Mouse (Mus musculus) midbrain, embryonic 14.5 days (tissue): ENCODE results near the gene Pde10a. TPM values are rescaled to one million over a fixed set of nuclear protein-coding genes. Genes with fewer than 3 reads are reported as not detected.

Experiments used
- ATAC-seq: fragments of 200-750 bp; cut with Nextera tagmentation; 2 replicates; pipeline ENCODE4 v1.8.0; 2017; ENCODE audit warnings: moderate number of reproducible peaks, moderate library complexity; ENCODE audit not compliant: low FRiP score, low TSS enrichment
- DNase-seq: peaks from one replicate; pipeline ENCODE4 v3.0.0-alpha.2; 2015
- H3K27ac ChIP-seq: fragments of 300-500 bp; sonication (generic); replicated peaks from 2 replicates; pipeline ENCODE4 v1.5.1; 2014; ENCODE audit warnings: mild to moderate bottlenecking, low read depth, low read length, moderate library complexity
- H3K27me3 ChIP-seq: fragments of 300-500 bp; sonication (generic); 2 replicates; pipeline ENCODE4 v1.6.1; 2014; ENCODE audit warnings: low read length, control low read depth, mixed read lengths; ENCODE audit not compliant: control insufficient read depth, insufficient read depth
- H3K36me3 ChIP-seq: fragments of 300-500 bp; sonication (generic); 2 replicates; pipeline ENCODE4 v1.6.1; 2014; ENCODE audit warnings: low read length, control low read depth; ENCODE audit not compliant: control insufficient read depth, insufficient read depth
- H3K4me1 ChIP-seq: fragments of 300-500 bp; sonication (generic); 2 replicates; pipeline ENCODE4 v1.6.1; 2014; ENCODE audit warnings: mild to moderate bottlenecking, antibody characterized with exemption, low read length, control low read depth; ENCODE audit not compliant: control insufficient read depth, insufficient read depth
- H3K4me2 ChIP-seq: fragments of 300-500 bp; sonication (generic); 2 replicates; pipeline ENCODE4 v1.6.1; 2014; ENCODE audit warnings: mild to moderate bottlenecking, low read length, moderate library complexity
- H3K4me3 ChIP-seq: fragments of 300-500 bp; sonication (generic); replicated peaks from 2 replicates; pipeline ENCODE4 v1.5.1; 2014; ENCODE audit warnings: low read depth, low read length
- H3K9ac ChIP-seq: fragments of 300-500 bp; sonication (generic); replicated peaks from 2 replicates; pipeline ENCODE4 v1.6.1; 2014; ENCODE audit warnings: mild to moderate bottlenecking, low read length, moderate library complexity
- H3K9me3 ChIP-seq: fragments of 300-500 bp; sonication (generic); 2 replicates; pipeline ENCODE4 v1.6.1; 2016; ENCODE audit warnings: low read length, control low read depth, mixed read lengths; ENCODE audit not compliant: control insufficient read depth
- WGBS: fragments of 180-500 bp; shearing (Covaris S2); extraction: QIAGEN DNeasy Blood & Tissue Kit; methylation state at CpG from one replicate; pipeline ENCODE4 v1.1.7; 2014; 5-methylcytosine and 5-hydroxymethylcytosine counted together
- polyA plus RNA-seq: library from polyadenylated mRNA; unstranded; fragments of >200 nt; fragmentation: Nextera tagmentation; extraction: Ambion mirVana; gene quantifications from 2 replicates; pipeline ENCODE4 v1.2.1, GENCODE M21; 2014

Pde10a gene
- polyA plus RNA-seq, 1 experiment from 2014 or later, result 14.1 TPM

- no peaks in the 10 kb centered on the region for H3K9me3 ChIP-seq
- no peak overlapping the region for H3K4me3 ChIP-seq
- no peaks in the 10 kb centered on the region for H3K4me1 ChIP-seq
- no peak for DNase-seq
- 81% methylated on average over 11 of the region's 11 CpGs for WGBS
- no peak overlapping the region for H3K4me2 ChIP-seq
- H3K27me3 ChIP-seq, result no peaks in the 10 kb centered on the region
- no peak for ATAC-seq
- no peak overlapping the region for H3K27ac ChIP-seq
- no peak overlapping the region for H3K9ac ChIP-seq
- no peaks in the 10 kb centered on the region for H3K36me3 ChIP-seq
These were observed 250.5 kb downstream of the Pde10a start for GRCm38 (mm10) chr17:8775571-8776161.

- Histone ChIP-seq H3K4me2 (no peak overlapping the region), H3K27me3 (no peaks in the 10 kb centered on the region), H3K4me3 (no peak overlapping the region), H3K27ac (no peak overlapping the region), H3K36me3 (no peaks in the 10 kb centered on the region), H3K9ac (no peak overlapping the region), H3K9me3 (no peaks in the 10 kb centered on the region), H3K4me1 (no peaks in the 10 kb centered on the region)
- no peak for DNase-seq
- no peak for ATAC-seq
- 95% methylated on average over 6 of the region's 6 CpGs for WGBS
These were observed 252.5 kb downstream of the Pde10a start for GRCm38 (mm10) chr17:8777710-8778109.

- WGBS, result 73% methylated on average over 5 of the region's 5 CpGs
- Histone ChIP-seq H3K36me3 (no peaks in the 10 kb centered on the region), H3K27me3 (no peaks in the 10 kb centered on the region), H3K4me3 (no peak overlapping the region), H3K27ac (no peak overlapping the region), H3K4me1 (no peaks in the 10 kb centered on the region), H3K4me2 (no peak overlapping the region), H3K9ac (no peak overlapping the region), H3K9me3 (no peaks in the 10 kb centered on the region)
- ATAC-seq (no peak), DNase-seq (no peak)
These were observed 253.7 kb downstream of the Pde10a start for GRCm38 (mm10) chr17:8778839-8779238.

- Histone ChIP-seq H3K9ac (no peak overlapping the region), H3K4me2 (no peak overlapping the region), H3K9me3 (no peaks in the 10 kb centered on the region), H3K27ac (no peak overlapping the region), H3K36me3 (no peaks in the 10 kb centered on the region), H3K4me3 (no peak overlapping the region), H3K27me3 (no peaks in the 10 kb centered on the region), H3K4me1 (no peaks in the 10 kb centered on the region)
- DNase-seq (no peak), ATAC-seq (no peak)
- 87% methylated on average over 4 of the region's 4 CpGs for WGBS
These were observed 255.3 kb downstream of the Pde10a start for GRCm38 (mm10) chr17:8780484-8780883.

- Histone ChIP-seq H3K27ac (no peak overlapping the region), H3K9me3 (no peaks in the 10 kb centered on the region), H3K4me2 (no peak overlapping the region), H3K36me3 (no peaks in the 10 kb centered on the region), H3K27me3 (no peaks in the 10 kb centered on the region), H3K4me1 (no peaks in the 10 kb centered on the region), H3K9ac (no peak overlapping the region), H3K4me3 (no peak overlapping the region)
- 88% methylated on average over 2 of the region's 2 CpGs for WGBS
- ATAC-seq, result no peak
- DNase-seq, result no peak
These were observed 255.9 kb downstream of the Pde10a start for GRCm38 (mm10) chr17:8781040-8781439.

- Histone ChIP-seq H3K4me2 (no peak overlapping the region), H3K4me3 (no peak overlapping the region), H3K27me3 (no peaks in the 10 kb centered on the region), H3K9me3 (no peaks in the 10 kb centered on the region), H3K27ac (no peak overlapping the region), H3K4me1 (no peaks in the 10 kb centered on the region), H3K9ac (no peak overlapping the region), H3K36me3 (no peaks in the 10 kb centered on the region)
- DNase-seq (no peak), ATAC-seq (no peak)
- 81% methylated on average over 1 of the region's 1 CpGs for WGBS
These were observed 256.4 kb downstream of the Pde10a start for GRCm38 (mm10) chr17:8781576-8781975.

GRCm38 (mm10) chr17:8785908-8786307 is 260.7 kb downstream of the Pde10a start:
- DNase-seq, result no peak

GRCm38 (mm10) chr17:8786484-8786883 is 261.3 kb downstream of the Pde10a start:
- Histone ChIP-seq H3K27ac (no peak overlapping the region), H3K9ac (no peak overlapping the region), H3K4me2 (no peak overlapping the region), H3K4me3 (no peak overlapping the region), H3K27me3 (no peaks in the 10 kb centered on the region), H3K9me3 (no peaks in the 10 kb centered on the region), H3K4me1 (no peaks in the 10 kb centered on the region), H3K36me3 (no peaks in the 10 kb centered on the region)
- DNase-seq (no peak), ATAC-seq (no peak)
- WGBS, result 91% methylated on average over 4 of the region's 4 CpGs

More at GRCm38 (mm10) chr17:8785908-8786307, 260.7 kb downstream of the Pde10a start:
- Histone ChIP-seq H3K9ac (no peak overlapping the region), H3K4me2 (no peak overlapping the region), H3K27ac (no peak overlapping the region), H3K4me3 (no peak overlapping the region), H3K36me3 (no peaks in the 10 kb centered on the region), H3K27me3 (no peaks in the 10 kb centered on the region), H3K4me1 (no peaks in the 10 kb centered on the region), H3K9me3 (no peaks in the 10 kb centered on the region)
- ATAC-seq, result no peak
- WGBS, result 78% methylated on average over 6 of the region's 6 CpGs

- H3K4me3 ChIP-seq, result no peak overlapping the region
- no peak overlapping the region for H3K9ac ChIP-seq
- WGBS, result 39% methylated on average over 8 of the region's 8 CpGs
- no peaks in the 10 kb centered on the region for H3K27me3 ChIP-seq
- no peak overlapping the region for H3K4me2 ChIP-seq
- no peaks in the 10 kb centered on the region for H3K4me1 ChIP-seq
- ATAC-seq, result no peak
- H3K27ac ChIP-seq, result no peak overlapping the region
- no peaks in the 10 kb centered on the region for H3K9me3 ChIP-seq
- no peak for DNase-seq
- H3K36me3 ChIP-seq, result no peaks in the 10 kb centered on the region
These were observed 262.6 kb downstream of the Pde10a start for GRCm38 (mm10) chr17:8787762-8788161.
